Mouse (Mus musculus) CH12.LX (cell line): ENCODE results near the gene AU018091. TPM values are rescaled to one million over a fixed set of nuclear protein-coding genes. Genes with fewer than 3 reads are reported as not detected.

Source experiments
- DNase-seq: peaks from one replicate; pipeline ENCODE4 v3.0.0-alpha.2; 2013; ENCODE audit errors: extremely low read depth
- H3K27ac ChIP-seq: 2 replicates; pipeline ENCODE4 v1.5.1; 2012; ENCODE audit warnings: low read depth, mild to moderate bottlenecking, control low read depth, moderate library complexity; ENCODE audit not compliant: insufficient read depth
- H3K27me3 ChIP-seq: replicated peaks from 2 replicates; pipeline ENCODE3; 2012; ENCODE audit warnings: inconsistent platforms
- H3K36me3 ChIP-seq, 2 experiments: replicated peaks in 1 of 2; 2 replicates each; pipeline versions ENCODE3 to v1.6.1; 2012; ENCODE audit warnings: inconsistent platforms in 1 of 2, low read length in 1 of 2, mild to moderate bottlenecking in 1 of 2, mixed read lengths in 1 of 2, moderate library complexity in 1 of 2; ENCODE audit not compliant: control insufficient read depth in 1 of 2, insufficient read depth in 1 of 2
- H3K4me1 ChIP-seq, 2 experiments: 2 replicates each; pipeline ENCODE4 v1.6.1; 2012; ENCODE audit warnings: inconsistent platforms in 1 of 2, moderate library complexity in 1 of 2; ENCODE audit not compliant: insufficient read depth in 2 of 2, control insufficient read depth in 1 of 2
- H3K4me2 ChIP-seq: 2 replicates; pipeline ENCODE4 v1.6.1; 2012; ENCODE audit warnings: low read depth, mild to moderate bottlenecking, control low read depth; ENCODE audit not compliant: poor library complexity, insufficient read depth, severe bottlenecking
- H3K4me3 ChIP-seq, 3 experiments: fragments of 150-350 bp in 1 of 3; sonication (generic) in 1 of 3; replicated peaks in 1 of 3; 2 replicates each; pipeline versions ENCODE3 to v1.5.1; 2011 to 2012; ENCODE audit warnings: low read depth in 2 of 3, low read length in 2 of 3, mild to moderate bottlenecking in 2 of 3, moderate library complexity in 2 of 3, control low read depth in 1 of 3, improper control_type of control experiment in 1 of 3, inconsistent platforms in 1 of 3, mixed read lengths in 1 of 3; ENCODE audit not compliant: poor library complexity in 1 of 3
- H3K79me2 ChIP-seq: replicated peaks from 2 replicates; pipeline ENCODE4 v1.6.1; 2012; ENCODE audit warnings: mild to moderate bottlenecking, moderate library complexity; ENCODE audit not compliant: control insufficient read depth, poor library complexity, insufficient read depth, severe bottlenecking; ENCODE audit errors: extremely low read depth
- H3K9ac ChIP-seq: 2 replicates; pipeline ENCODE4 v1.6.1; 2012; ENCODE audit warnings: low read depth, mild to moderate bottlenecking, control low read depth, moderate library complexity; ENCODE audit not compliant: insufficient read depth
- H3K9me3 ChIP-seq: replicated peaks from 2 replicates; pipeline ENCODE3; 2012; ENCODE audit warnings: low read length, inconsistent platforms, mixed read lengths
- CHD1 ChIP-seq: IDR thresholded peaks from 2 replicates; pipeline ENCODE4 v1.6.1; 2012; ENCODE audit warnings: low read depth, low read length, improper control_type of control experiment, inconsistent platforms
- CTCF ChIP-seq, 2 experiments: IDR thresholded peaks in 1 of 2; conservative IDR thresholded peaks in 1 of 2; 2 replicates each; pipeline ENCODE4 v1.5.1; 2011 to 2012; ENCODE audit warnings: low read depth in 2 of 2, low read length in 2 of 2, improper control_type of control experiment in 1 of 2, inconsistent platforms in 1 of 2, mild to moderate bottlenecking in 1 of 2, moderate library complexity in 1 of 2
- EP300 ChIP-seq: IDR thresholded peaks from 2 replicates; pipeline ENCODE4 v1.6.1; 2011; ENCODE audit warnings: low read length, improper control_type of control experiment
- GABPA ChIP-seq: IDR thresholded peaks from 2 replicates; pipeline ENCODE4 v1.6.1; 2012; ENCODE audit warnings: low read depth, low read length, improper control_type of control experiment, inconsistent platforms; ENCODE audit not compliant: insufficient replicate concordance
- KAT2A ChIP-seq: IDR thresholded peaks from 2 replicates; pipeline ENCODE4 v1.6.1; 2012; ENCODE audit warnings: low read length, improper control_type of control experiment, inconsistent platforms; ENCODE audit not compliant: insufficient replicate concordance
- MAX ChIP-seq: IDR thresholded peaks from 2 replicates; pipeline ENCODE4 v1.6.1; 2011; ENCODE audit warnings: low read length, improper control_type of control experiment
- MAZ ChIP-seq: IDR thresholded peaks from 2 replicates; pipeline ENCODE4 v1.6.1; 2012; ENCODE audit warnings: low read depth, mild to moderate bottlenecking, inconsistent platforms, low read length, improper control_type of control experiment, moderate library complexity
- NRF1 ChIP-seq: IDR thresholded peaks from 2 replicates; pipeline ENCODE4 v1.6.1; 2014; ENCODE audit warnings: low read depth, mild to moderate bottlenecking, inconsistent platforms, low read length, improper control_type of control experiment, moderate library complexity
- POLR2A ChIP-seq: IDR thresholded peaks from 2 replicates; pipeline ENCODE4 v1.6.1; 2011; ENCODE audit warnings: low read depth, mild to moderate bottlenecking, improper control_type of control experiment, low read length
- POLR2AphosphoS2 ChIP-seq: IDR thresholded peaks from 2 replicates; pipeline ENCODE4 v1.6.1; 2011; ENCODE audit warnings: low read depth, low read length, improper control_type of control experiment
- RAD21 ChIP-seq: IDR thresholded peaks from 2 replicates; pipeline ENCODE4 v1.6.1; 2011; ENCODE audit warnings: low read depth, mild to moderate bottlenecking, low read length, improper control_type of control experiment, moderate library complexity
- SMC3 ChIP-seq: IDR thresholded peaks from 2 replicates; pipeline ENCODE4 v1.6.1; 2011; ENCODE audit warnings: low read depth, low read length, improper control_type of control experiment
- USF1 ChIP-seq: IDR thresholded peaks from 2 replicates; pipeline ENCODE4 v1.6.1; 2014; ENCODE audit warnings: low read depth, mild to moderate bottlenecking, inconsistent platforms, low read length, improper control_type of control experiment
- USF2 ChIP-seq: conservative IDR thresholded peaks from 2 replicates; pipeline ENCODE4 v1.6.1; 2011; ENCODE audit warnings: low read depth, low read length, improper control_type of control experiment
- ZKSCAN1 ChIP-seq: IDR thresholded peaks from 2 replicates; pipeline ENCODE4 v1.6.1; 2012; ENCODE audit warnings: low read depth, inconsistent platforms, low read length, improper control_type of control experiment, borderline replicate concordance
- dilution Hi-C: fragments of 300-500 bp; cut with MboI; formaldehyde crosslinking; loops from 2 replicates; pipeline ENCODE4 v1.14.3; 2020; ENCODE audit warnings: low sequenced_read_pairs; ENCODE audit not compliant: extremely low pct_unique_long_range_greater_than_20kb, extremely low pct_ligation_motif_present
- in situ Hi-C: fragments of 300-500 bp; cut with MboI; formaldehyde crosslinking; loops from 3 replicates; pipeline ENCODE4 v1.14.3; 2019; ENCODE audit warnings: low sequenced_read_pairs, low pct_ligation_motif_present, low pct_unique_long_range_greater_than_20kb, mixed read lengths
- polyA plus RNA-seq: library from polyadenylated mRNA; unstranded; fragments of >175 nt; gene quantifications from 2 replicates; pipeline ENCODE4 v1.2.1, GENCODE M21; 2012; ENCODE audit warnings: low read depth; ENCODE audit not compliant: insufficient read length
- total RNA-seq, 2 experiments: library from RNA; depleted of rRNA; stranded (reverse); fragments of 300-350 nt in 1 of 2; fragments of >200 nt in 1 of 2; gene quantifications; 2 replicates each; pipeline ENCODE4 v1.2.3; 2012 to 2014

AU018091 gene
- total and polyA plus RNA-seq, 3 experiments: 0.08 TPM; not detected in 2

DNA sequence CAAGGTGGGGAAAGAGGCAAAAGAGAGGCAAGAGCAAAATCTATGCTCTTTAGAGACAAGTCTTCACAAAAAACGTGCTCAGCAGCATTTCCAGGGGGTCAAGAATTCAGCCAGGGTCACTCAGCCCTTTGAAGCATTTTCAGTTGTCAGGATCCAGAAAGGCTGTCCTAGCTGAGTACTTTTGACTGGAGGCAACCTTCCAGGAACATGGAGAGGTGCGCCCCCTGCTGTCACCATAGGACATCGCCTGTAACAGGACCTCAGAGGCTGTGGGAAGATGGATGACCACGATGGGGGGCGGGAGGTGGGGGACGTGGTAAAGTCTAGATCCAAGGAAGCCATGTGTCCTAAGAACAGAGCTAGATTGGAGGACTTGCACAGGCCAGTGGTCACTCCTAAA is 24.9 kb upstream of the AU018091 start:
- no peaks in the 10 kb centered on the region for H3K9me3 ChIP-seq
- H3K4me2 ChIP-seq: no peak overlapping the region
- no peaks in the 10 kb centered on the region for H3K79me2 ChIP-seq
- H3K4me1 ChIP-seq: peaks cover 0 to 13% of the 10 kb centered on the region in 2 experiments; a peak in 2 of 4 replicates
- no peak overlapping the region for H3K27ac ChIP-seq
- no peak overlapping the region for H3K9ac ChIP-seq
- peak; percentile 77 for DNase-seq
- dilution Hi-C loops (no loop called here), in situ Hi-C loops (no loop called here)
- TF ChIP-seq USF2 (no peak), NRF1 (no peak), KAT2A (no peak), MAZ (0 out of 2 replicates have a peak, but pooled peaks have one; percentile 22), ZKSCAN1 (no peak), USF1 (no peak), RAD21 (peak; percentile 58), SMC3 (peak; percentile 42), CTCF (conservative IDR thresholded peaks at IDR 0.05 in 1 of 2, IDR thresholded peaks at IDR 0.05 in 1 of 2; ENCODE audit: low read depth in 2 of 2, low read length in 2 of 2) (peak; percentile 42 to 74)
- H3K4me3 ChIP-seq: no peak overlapping the region
- H3K36me3 ChIP-seq: no peaks in the 10 kb centered on the region
- H3K27me3 ChIP-seq: no peaks in the 10 kb centered on the region

DNA sequence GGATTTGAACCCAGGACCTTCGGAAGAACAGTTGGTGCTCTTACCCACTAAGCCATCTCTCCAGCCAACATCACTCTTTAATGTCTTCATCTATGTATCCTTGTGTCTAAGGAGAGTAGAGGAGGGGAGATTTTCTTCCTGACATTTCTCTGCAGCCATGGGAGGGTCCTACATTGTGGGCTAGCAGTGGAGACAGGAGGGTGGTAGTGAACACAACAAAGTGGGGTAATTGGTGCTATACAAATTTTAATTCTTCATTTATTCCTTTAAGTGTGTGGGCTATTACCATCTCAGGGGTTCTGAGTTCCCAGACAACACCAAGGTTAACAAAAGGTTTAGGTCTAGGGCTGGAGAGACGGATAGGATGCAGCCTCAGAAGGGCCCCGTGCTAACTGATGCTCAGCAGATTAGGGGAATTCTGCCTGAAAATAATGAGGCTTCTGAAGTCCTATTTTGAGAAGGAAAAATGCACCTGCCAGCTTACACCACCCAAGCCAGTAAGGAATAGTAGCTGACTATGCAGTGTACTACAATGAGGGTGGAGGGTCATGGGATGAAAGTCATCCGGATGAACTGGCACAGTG is 24.1 kb upstream of the AU018091 start:
- no peak for TF ChIP-seq KAT2A
- TF ChIP-seq GABPA: no peak
- no peak for TF ChIP-seq MAX
- no peak for TF ChIP-seq POLR2A
- TF ChIP-seq POLR2AphosphoS2: no peak
- no peak for TF ChIP-seq EP300
- no peak for TF ChIP-seq CTCF (conservative IDR thresholded peaks at IDR 0.05 in 1 of 2, IDR thresholded peaks at IDR 0.05 in 1 of 2; ENCODE audit: low read depth in 2 of 2, low read length in 2 of 2)
- no peak for TF ChIP-seq SMC3
- TF ChIP-seq ZKSCAN1: no peak
- TF ChIP-seq CHD1: no peak
- in situ Hi-C loops: no loop called here
- H3K4me3 ChIP-seq: no peak overlapping the region

More for the DNA sequence above, 24.1 kb upstream of the AU018091 start:
- H3K79me2 ChIP-seq: no peaks in the 10 kb centered on the region
- peaks cover 0 to 13% of the 10 kb centered on the region in 2 experiments; a peak in 2 of 4 replicates for H3K4me1 ChIP-seq
- H3K27me3 ChIP-seq: no peaks in the 10 kb centered on the region
- H3K4me2 ChIP-seq: no peak overlapping the region
- no peaks in the 10 kb centered on the region for H3K36me3 ChIP-seq
- dilution Hi-C loops: no loop called here
- no peak for DNase-seq
- no peak overlapping the region for H3K27ac ChIP-seq
- H3K9ac ChIP-seq: no peak overlapping the region
- no peaks in the 10 kb centered on the region for H3K9me3 ChIP-seq
